Mouse (Mus musculus) neural tube, embryonic 14.5 days (tissue): ENCODE measurements at regions not wholly inside any gene's neighbourhood (a gene's known extent, or its start where the extent isn't known, plus 50 kb on each side); places are given as distances from the start of the nearest gene placed in this dataset.

Experiments used
- ATAC-seq: fragments of 200-750 bp; cut with Nextera tagmentation; 2 replicates; pipeline ENCODE4 v1.8.0; 2017; ENCODE audit warnings: low read depth, mild to moderate bottlenecking, moderate TSS enrichment, moderate library complexity
- H3K27ac ChIP-seq: fragments of 300-500 bp; sonication (generic); 2 replicates; pipeline ENCODE4 v1.5.1; 2014; ENCODE audit warnings: low read depth, mild to moderate bottlenecking, control low read depth, low read length, moderate library complexity, mixed read lengths
- H3K27me3 ChIP-seq: fragments of 300-500 bp; sonication (generic); 2 replicates; pipeline ENCODE4 v1.6.1; 2014; ENCODE audit warnings: low read length; ENCODE audit not compliant: control insufficient read depth, insufficient read depth
- H3K36me3 ChIP-seq: fragments of 300-500 bp; sonication (generic); 2 replicates; pipeline ENCODE4 v1.6.1; 2014; ENCODE audit warnings: low read length, mixed read lengths; ENCODE audit not compliant: control insufficient read depth, insufficient read depth
- H3K4me1 ChIP-seq: fragments of 300-500 bp; sonication (generic); 2 replicates; pipeline ENCODE4 v1.6.1; 2014; ENCODE audit warnings: low read length; ENCODE audit not compliant: control insufficient read depth, insufficient read depth
- H3K4me2 ChIP-seq: fragments of 300-500 bp; sonication (generic); 2 replicates; pipeline ENCODE4 v1.6.1; 2014; ENCODE audit warnings: mild to moderate bottlenecking, low read depth, low read length, control low read depth
- H3K4me3 ChIP-seq: fragments of 300-500 bp; sonication (generic); 2 replicates; pipeline ENCODE4 v1.5.1; 2014; ENCODE audit warnings: low read depth, low read length, control low read depth, mixed read lengths
- H3K9ac ChIP-seq: fragments of 300-500 bp; sonication (generic); replicated peaks from 2 replicates; pipeline ENCODE4 v1.6.1; 2014; ENCODE audit warnings: low read depth, mild to moderate bottlenecking, control low read depth, low read length, mixed read lengths
- H3K9me3 ChIP-seq: fragments of 300-500 bp; sonication (generic); 2 replicates; pipeline ENCODE4 v1.6.1; 2016; ENCODE audit warnings: low read length; ENCODE audit not compliant: control insufficient read depth
- WGBS: fragments of 180-500 bp; shearing (Covaris S2); extraction: QIAGEN DNeasy Blood & Tissue Kit; methylation state at CpG from one replicate; pipeline ENCODE4 v1.1.7; 2014; 5-methylcytosine and 5-hydroxymethylcytosine counted together

DNA sequence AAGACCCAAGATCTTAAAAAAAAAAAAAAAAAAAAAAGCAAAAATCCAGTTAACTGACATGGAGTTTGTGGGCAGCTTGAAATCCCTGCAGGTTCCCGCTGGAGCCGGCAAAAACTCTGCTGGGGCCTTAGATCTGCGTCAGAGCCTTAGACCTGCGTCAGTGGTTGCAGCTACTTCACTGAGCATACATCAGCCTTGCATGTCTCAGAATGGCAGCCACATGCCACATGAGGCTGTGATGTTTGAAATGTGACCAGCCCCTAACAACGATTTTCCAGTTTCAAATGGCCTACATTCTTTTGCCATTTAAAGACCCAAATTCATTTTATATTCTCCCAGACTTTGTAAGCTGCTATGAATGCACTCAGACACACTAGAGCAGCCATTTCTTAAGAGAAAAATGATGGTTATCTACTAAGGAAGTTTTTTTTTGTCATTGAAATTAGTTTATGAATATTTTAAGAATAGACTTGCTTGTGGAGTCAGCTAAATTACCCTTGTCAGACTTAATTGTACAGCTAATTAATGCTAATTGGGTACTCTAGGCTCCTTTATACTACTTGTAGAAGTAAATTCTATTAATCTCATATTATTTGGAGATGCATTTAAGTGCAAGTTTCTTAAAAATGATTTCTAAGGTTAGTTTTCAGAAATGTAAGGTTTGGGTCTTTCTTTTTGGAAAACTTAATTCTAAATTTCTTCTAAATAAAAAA lies 70.8 kb downstream of the Toporsl start:
- H3K4me2 ChIP-seq, result no peak overlapping the region
- H3K9ac ChIP-seq, result no peak overlapping the region
- H3K4me3 ChIP-seq, result no peak overlapping the region
- H3K27me3 ChIP-seq, result no peaks in the 10 kb centered on the region
- ATAC-seq, result no peak
- H3K9me3 ChIP-seq, result no peaks in the 10 kb centered on the region
- no peaks in the 10 kb centered on the region for H3K4me1 ChIP-seq
- 82% methylated on average over 5 of the region's 5 CpGs for WGBS
- no peaks in the 10 kb centered on the region for H3K36me3 ChIP-seq
- H3K27ac ChIP-seq, result no peak overlapping the region

DNA sequence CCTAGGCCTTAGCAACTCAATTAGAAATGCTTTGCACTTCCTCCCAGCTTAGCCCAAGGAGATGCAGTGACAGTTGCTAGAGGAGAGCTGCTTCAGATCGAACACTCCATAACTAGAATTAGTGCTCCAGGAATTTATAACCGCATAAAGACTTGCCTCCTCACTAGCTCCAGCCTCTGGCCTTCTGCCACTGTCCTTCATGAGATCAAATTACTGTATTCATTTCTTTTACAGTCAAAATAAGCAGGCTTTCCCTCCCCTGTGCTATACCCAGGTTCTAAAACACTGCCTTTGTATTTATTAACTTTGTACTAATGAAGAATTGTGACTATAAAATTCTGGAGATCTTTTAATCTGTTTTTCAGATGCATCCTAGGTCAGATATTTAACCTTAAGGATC lies 104.8 kb upstream of the Olfr275 start:
- Histone ChIP-seq H3K27me3 (no peaks in the 10 kb centered on the region), H3K4me3 (no peak overlapping the region), H3K9me3 (no peaks in the 10 kb centered on the region), H3K27ac (no peak overlapping the region), H3K9ac (no peak overlapping the region), H3K36me3 (no peaks in the 10 kb centered on the region), H3K4me2 (no peak overlapping the region), H3K4me1 (no peaks in the 10 kb centered on the region)
- ATAC-seq, result no peak
- WGBS, result 68% methylated on average over 2 of the region's 2 CpGs

GRCm38 (mm10) chr4:52726203-52726602 lies 88.2 kb upstream of the Olfr275 start:
- 0 out of 2 replicates have a peak, but pooled peaks have one; percentile 65 for ATAC-seq
- 74% methylated on average over 6 of the region's 6 CpGs for WGBS
- H3K4me2 ChIP-seq, result no peak overlapping the region

DNA sequence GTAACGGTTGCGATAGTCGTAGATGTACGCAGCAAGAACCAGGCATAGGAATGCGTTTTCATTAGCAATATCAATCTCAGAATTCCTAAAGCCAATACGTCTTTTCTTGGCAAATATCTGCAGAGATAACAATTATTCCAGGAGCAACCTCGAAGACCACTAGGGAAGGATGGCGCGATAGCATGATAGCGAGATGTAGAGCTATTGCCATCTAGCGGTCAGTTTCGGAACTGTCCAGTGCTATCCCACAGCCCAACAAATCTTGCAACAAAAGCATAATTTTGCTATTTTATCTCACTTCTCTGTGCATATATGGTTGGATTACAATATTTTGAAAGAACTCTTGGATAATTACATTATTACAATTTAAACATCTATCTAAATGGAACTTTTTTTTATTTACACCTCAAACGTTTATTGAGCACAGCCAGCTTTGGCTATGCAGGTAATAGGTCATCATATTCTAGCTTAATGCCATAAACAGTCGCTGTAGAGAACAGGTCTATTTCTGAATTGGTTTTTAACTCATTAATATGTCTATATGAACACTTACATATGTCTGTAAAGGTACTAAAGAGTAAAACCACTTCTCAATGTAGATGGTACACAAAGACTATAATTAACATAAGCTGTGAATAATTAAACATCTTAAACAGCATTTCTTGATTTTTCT lies 87.6 kb upstream of the Olfr275 start:
- H3K36me3 ChIP-seq, result no peaks in the 10 kb centered on the region
- no peak overlapping the region for H3K4me2 ChIP-seq
- H3K4me1 ChIP-seq, result no peaks in the 10 kb centered on the region
- WGBS, result 17% methylated on average over 14 of the region's 14 CpGs
- no peak overlapping the region for H3K9ac ChIP-seq
- H3K27ac ChIP-seq, result no peak overlapping the region
- H3K4me3 ChIP-seq, result no peak overlapping the region
- peak; percentile 89 for ATAC-seq
- no peaks in the 10 kb centered on the region for H3K9me3 ChIP-seq
- no peaks in the 10 kb centered on the region for H3K27me3 ChIP-seq

More at GRCm38 (mm10) chr4:52726203-52726602, 88.2 kb upstream of the Olfr275 start:
- Histone ChIP-seq H3K4me1 (no peaks in the 10 kb centered on the region), H3K27ac (no peak overlapping the region), H3K27me3 (no peaks in the 10 kb centered on the region), H3K4me3 (no peak overlapping the region), H3K9me3 (no peaks in the 10 kb centered on the region), H3K9ac (no peak overlapping the region), H3K36me3 (no peaks in the 10 kb centered on the region)

GRCm38 (mm10) chr4:52733141-52733540 lies 81.3 kb upstream of the Olfr275 start:
- no peak for ATAC-seq
- no peak overlapping the region for H3K4me2 ChIP-seq
- H3K9me3 ChIP-seq, result no peaks in the 10 kb centered on the region
- WGBS, result 88% methylated on average over 8 of the region's 8 CpGs
- H3K27me3 ChIP-seq, result no peaks in the 10 kb centered on the region
- no peak overlapping the region for H3K27ac ChIP-seq
- no peaks in the 10 kb centered on the region for H3K4me1 ChIP-seq
- H3K36me3 ChIP-seq, result no peaks in the 10 kb centered on the region
- no peak overlapping the region for H3K4me3 ChIP-seq
- H3K9ac ChIP-seq, result no peak overlapping the region

DNA sequence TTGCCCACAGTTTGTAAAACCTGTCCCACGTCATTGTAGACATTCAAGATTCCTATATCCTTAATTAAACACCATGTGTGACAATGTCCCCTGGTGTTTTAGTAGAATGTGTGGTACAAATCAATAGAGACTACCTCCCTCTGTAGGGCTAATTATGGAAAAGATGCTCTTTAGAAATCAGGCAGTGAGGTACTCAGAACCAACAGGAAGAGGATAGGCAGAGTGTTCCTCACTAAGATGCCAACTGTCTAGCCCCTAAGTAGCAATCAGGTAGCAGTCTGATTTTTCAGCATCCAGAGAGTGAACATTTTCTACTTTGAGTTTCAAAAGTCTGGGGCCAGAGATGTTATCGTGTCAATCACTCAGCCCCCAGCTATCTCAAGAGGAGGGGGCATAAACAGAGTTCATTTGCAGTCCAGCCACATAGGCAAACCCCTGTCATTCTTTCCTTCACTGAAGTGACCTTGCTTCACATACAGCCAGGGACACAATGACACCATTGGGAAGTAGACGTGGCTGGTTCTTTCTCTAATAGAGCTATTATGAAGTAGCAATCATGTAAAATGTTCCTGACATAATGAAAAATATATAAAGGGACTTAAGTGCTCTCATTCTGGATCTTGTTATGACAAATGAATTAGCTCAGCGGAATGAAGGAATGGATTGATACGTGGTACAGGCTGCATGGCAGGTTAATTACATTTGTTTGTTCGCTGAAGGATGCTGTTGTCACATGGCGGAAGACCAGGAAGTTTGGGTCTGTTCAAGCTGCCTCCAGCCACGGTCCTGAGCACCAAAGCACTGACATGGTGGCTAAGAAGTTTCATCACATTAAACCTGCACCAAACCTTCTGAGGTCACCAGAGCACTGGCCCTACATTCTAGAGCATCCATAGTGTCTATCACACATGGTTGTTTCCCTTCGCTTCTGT lies 74.6 kb upstream of the Olfr275 start:
- Histone ChIP-seq H3K36me3 (no peaks in the 10 kb centered on the region), H3K4me3 (no peak overlapping the region), H3K4me2 (no peak overlapping the region), H3K27ac (no peak overlapping the region), H3K9ac (no peak overlapping the region), H3K9me3 (no peaks in the 10 kb centered on the region), H3K27me3 (no peaks in the 10 kb centered on the region), H3K4me1 (no peaks in the 10 kb centered on the region)
- no peak for ATAC-seq
- WGBS, result 61% methylated on average over 9 of the region's 9 CpGs

DNA sequence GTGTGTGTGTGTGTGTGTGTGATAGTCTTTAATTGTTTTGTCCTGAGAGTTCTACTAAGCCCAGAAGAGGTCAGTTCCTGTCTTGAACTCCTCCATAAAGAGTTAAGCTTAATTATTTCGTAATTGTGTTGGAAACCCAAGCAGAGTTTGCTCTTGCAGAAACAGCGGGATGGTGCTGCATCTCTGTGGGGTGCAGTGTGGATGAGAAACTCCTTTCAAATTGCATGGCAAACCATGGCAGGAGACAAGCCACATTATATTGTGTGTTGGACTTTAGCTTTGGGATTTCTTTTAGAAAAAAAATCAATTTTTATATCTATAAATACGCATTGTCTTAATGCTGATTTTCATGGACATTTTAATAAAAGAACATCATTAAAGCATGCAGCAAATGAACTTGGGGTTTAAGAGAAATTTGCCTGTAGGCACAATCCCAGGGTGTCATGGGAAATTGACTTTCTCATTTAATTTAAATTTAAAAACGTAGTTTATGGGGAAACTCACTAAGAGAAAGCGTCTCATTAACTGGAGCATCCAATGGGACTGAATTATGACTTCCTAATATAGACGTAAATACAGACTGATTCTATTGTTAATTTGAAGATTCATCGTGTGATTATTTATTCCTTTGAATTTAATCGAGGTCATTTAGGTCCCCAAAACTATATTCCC lies 61.4 kb upstream of the Olfr275 start:
- Histone ChIP-seq H3K9ac (no peak overlapping the region), H3K27me3 (no peaks in the 10 kb centered on the region), H3K4me3 (no peak overlapping the region), H3K9me3 (no peaks in the 10 kb centered on the region), H3K4me1 (no peaks in the 10 kb centered on the region), H3K27ac (no peak overlapping the region), H3K36me3 (no peaks in the 10 kb centered on the region), H3K4me2 (no peak overlapping the region)
- 47% methylated on average over 8 of the region's 8 CpGs for WGBS
- peak; percentile 63; the same call in 1 of the 2 replicates for ATAC-seq
